Mouse (Mus musculus) kidney, postnatal 0 days (tissue): ENCODE data around the gene Plce1. TPM values are rescaled to one million over a fixed set of nuclear protein-coding genes. Genes with fewer than 3 reads are reported as not detected.

Source experiments
- ATAC-seq: fragments of 200-750 bp; cut with Nextera tagmentation; replicated peaks from 2 replicates; pipeline ENCODE4 v1.8.0; 2017; ENCODE audit warnings: low read depth, moderate number of reproducible peaks, moderate TSS enrichment, moderate library complexity; ENCODE audit not compliant: low FRiP score
- DNase-seq: peaks from one replicate; pipeline ENCODE4 v3.0.0-alpha.2; 2016; ENCODE audit warnings: low spot score
- H3K27ac ChIP-seq: fragments of 300-500 bp; sonication (generic); 2 replicates; pipeline ENCODE4 v1.5.1; 2014; ENCODE audit warnings: mild to moderate bottlenecking
- H3K27me3 ChIP-seq: fragments of 300-500 bp; sonication (generic); 2 replicates; pipeline ENCODE4 v1.6.1; 2014; ENCODE audit warnings: low read length, mixed read lengths; ENCODE audit not compliant: insufficient read depth
- H3K36me3 ChIP-seq: fragments of 300-500 bp; sonication (generic); 2 replicates; pipeline ENCODE4 v1.6.1; 2014; ENCODE audit warnings: low read length, mixed read lengths; ENCODE audit not compliant: insufficient read depth
- H3K4me1 ChIP-seq: fragments of 300-500 bp; sonication (generic); replicated peaks from 2 replicates; pipeline ENCODE4 v1.6.1; 2014; ENCODE audit warnings: antibody characterized with exemption, low read length, mixed read lengths; ENCODE audit not compliant: insufficient read depth
- H3K4me2 ChIP-seq: fragments of 300-500 bp; sonication (generic); 2 replicates; pipeline ENCODE4 v1.6.1; 2014; ENCODE audit warnings: mild to moderate bottlenecking, low read length, moderate library complexity, mixed read lengths
- H3K4me3 ChIP-seq: fragments of 300-500 bp; sonication (generic); replicated peaks from 2 replicates; pipeline ENCODE4 v1.5.1; 2014; ENCODE audit warnings: low read depth, low read length
- H3K9ac ChIP-seq: fragments of 300-500 bp; sonication (generic); 2 replicates; pipeline ENCODE4 v1.6.1; 2014; ENCODE audit warnings: low read depth, low read length
- H3K9me3 ChIP-seq: fragments of 300-500 bp; sonication (generic); replicated peaks from 2 replicates; pipeline ENCODE4 v1.6.1; 2016; ENCODE audit warnings: low read length, inconsistent platforms, mixed read lengths
- CTCF ChIP-seq: IDR thresholded peaks from 2 replicates; pipeline ENCODE4 v1.5.1; 2016; ENCODE audit warnings: antibody characterized with exemption, low read depth, mild to moderate bottlenecking, moderate library complexity
- WGBS: fragments of 180-500 bp; shearing (Covaris S2); extraction: QIAGEN DNeasy Blood & Tissue Kit; methylation state at CpG from one replicate; pipeline ENCODE4 v1.1.7; 2014; 5-methylcytosine and 5-hydroxymethylcytosine counted together
- polyA plus RNA-seq: library from polyadenylated mRNA; unstranded; fragments of >200 nt; fragmentation: Nextera tagmentation; extraction: Ambion mirVana; gene quantifications from 2 replicates; pipeline ENCODE4 v1.2.1, GENCODE M21; 2015

Plce1 gene
- polyA plus RNA-seq, 1 experiment from 2014 or later = 3.9 TPM

GRCm38 (mm10) chr19:38507966-38508625, 27.2 kb downstream of the Plce1 start:
- H3K36me3 ChIP-seq = no peaks in the 10 kb centered on the region
- DNase-seq (no peak), ATAC-seq (no peak)
- no peaks in the 10 kb centered on the region for H3K9me3 ChIP-seq
- no peak overlapping the region for H3K4me2 ChIP-seq
- H3K27ac ChIP-seq = no peak overlapping the region
- H3K27me3 ChIP-seq = no peaks in the 10 kb centered on the region
- 77% methylated on average over 9 of the region's 9 CpGs for WGBS
- H3K9ac ChIP-seq = no peak overlapping the region
- no peak for TF ChIP-seq CTCF
- H3K4me1 ChIP-seq = 0 out of 2 replicates have a peak, but pooled peaks cover 3% of the 10 kb centered on the region
- no peak overlapping the region for H3K4me3 ChIP-seq

- Histone ChIP-seq H3K27me3 (no peaks in the 10 kb centered on the region), H3K4me2 (no peak overlapping the region), H3K9ac (no peak overlapping the region), H3K9me3 (no peaks in the 10 kb centered on the region), H3K27ac (no peak overlapping the region), H3K36me3 (no peaks in the 10 kb centered on the region), H3K4me1 (no peaks in the 10 kb centered on the region), H3K4me3 (no peak overlapping the region)
- no peak for TF ChIP-seq CTCF
- WGBS = 83% methylated on average over 5 of the region's 5 CpGs
- ATAC-seq (no peak), DNase-seq (no peak)
Observed at GRCm38 (mm10) chr19:38514417-38515184, 33.7 kb downstream of the Plce1 start.

- Histone ChIP-seq H3K4me3 (no peak overlapping the region), H3K4me2 (no peak overlapping the region), H3K27ac (no peak overlapping the region), H3K36me3 (no peaks in the 10 kb centered on the region), H3K9me3 (no peaks in the 10 kb centered on the region), H3K27me3 (no peaks in the 10 kb centered on the region), H3K9ac (no peak overlapping the region), H3K4me1 (no peaks in the 10 kb centered on the region)
- ATAC-seq = no peak
- TF ChIP-seq CTCF = no peak
- no peak for DNase-seq
- WGBS = 26% methylated on average over 3 of the region's 3 CpGs
Observed at GRCm38 (mm10) chr19:38526855-38527254, 45.9 kb downstream of the Plce1 start.

GRCm38 (mm10) chr19:38527475-38527874, 46.6 kb downstream of the Plce1 start:
- ATAC-seq = no peak
- no peaks in the 10 kb centered on the region for H3K27me3 ChIP-seq
- no peaks in the 10 kb centered on the region for H3K36me3 ChIP-seq
- H3K9ac ChIP-seq = no peak overlapping the region
- no peak overlapping the region for H3K27ac ChIP-seq
- no peak overlapping the region for H3K4me2 ChIP-seq
- no peak overlapping the region for H3K4me3 ChIP-seq
- WGBS = 60% methylated on average over 3 of the region's 3 CpGs
- no peak for DNase-seq
- H3K4me1 ChIP-seq = no peaks in the 10 kb centered on the region
- TF ChIP-seq CTCF = no peak
- H3K9me3 ChIP-seq = no peaks in the 10 kb centered on the region

- no peak overlapping the region for H3K4me2 ChIP-seq
- ATAC-seq = no peak
- no peak overlapping the region for H3K27ac ChIP-seq
- no peaks in the 10 kb centered on the region for H3K36me3 ChIP-seq
- 84% methylated on average over 5 of the region's 5 CpGs for WGBS
- no peaks in the 10 kb centered on the region for H3K4me1 ChIP-seq
- no peaks in the 10 kb centered on the region for H3K9me3 ChIP-seq
- no peak overlapping the region for H3K4me3 ChIP-seq
- TF ChIP-seq CTCF = no peak
- H3K9ac ChIP-seq = no peak overlapping the region
- no peaks in the 10 kb centered on the region for H3K27me3 ChIP-seq
- DNase-seq = no peak
Observed at GRCm38 (mm10) chr19:38533230-38533629, 52.3 kb downstream of the Plce1 start.

- Histone ChIP-seq H3K4me3 (no peak overlapping the region), H3K4me1 (no peaks in the 10 kb centered on the region), H3K27ac (no peak overlapping the region), H3K9me3 (no peaks in the 10 kb centered on the region), H3K36me3 (no peaks in the 10 kb centered on the region), H3K4me2 (no peak overlapping the region), H3K9ac (no peak overlapping the region), H3K27me3 (no peaks in the 10 kb centered on the region)
- TF ChIP-seq CTCF = no peak
- 57% methylated on average over 3 of the region's 3 CpGs for WGBS
- DNase-seq (no peak), ATAC-seq (no peak)
Observed at GRCm38 (mm10) chr19:38539338-38539737, 58.4 kb downstream of the Plce1 start.
